Mouse (Mus musculus): ENCODE measurements around the gene Smim4. TPM values are rescaled to one million over a fixed set of nuclear protein-coding genes. Genes with fewer than 3 reads are reported as not detected.

Gene Smim4
- total and polyA plus RNA-seq, 3 experiments = 19.1 to 38.0 (median 26.1) TPM

DNA sequence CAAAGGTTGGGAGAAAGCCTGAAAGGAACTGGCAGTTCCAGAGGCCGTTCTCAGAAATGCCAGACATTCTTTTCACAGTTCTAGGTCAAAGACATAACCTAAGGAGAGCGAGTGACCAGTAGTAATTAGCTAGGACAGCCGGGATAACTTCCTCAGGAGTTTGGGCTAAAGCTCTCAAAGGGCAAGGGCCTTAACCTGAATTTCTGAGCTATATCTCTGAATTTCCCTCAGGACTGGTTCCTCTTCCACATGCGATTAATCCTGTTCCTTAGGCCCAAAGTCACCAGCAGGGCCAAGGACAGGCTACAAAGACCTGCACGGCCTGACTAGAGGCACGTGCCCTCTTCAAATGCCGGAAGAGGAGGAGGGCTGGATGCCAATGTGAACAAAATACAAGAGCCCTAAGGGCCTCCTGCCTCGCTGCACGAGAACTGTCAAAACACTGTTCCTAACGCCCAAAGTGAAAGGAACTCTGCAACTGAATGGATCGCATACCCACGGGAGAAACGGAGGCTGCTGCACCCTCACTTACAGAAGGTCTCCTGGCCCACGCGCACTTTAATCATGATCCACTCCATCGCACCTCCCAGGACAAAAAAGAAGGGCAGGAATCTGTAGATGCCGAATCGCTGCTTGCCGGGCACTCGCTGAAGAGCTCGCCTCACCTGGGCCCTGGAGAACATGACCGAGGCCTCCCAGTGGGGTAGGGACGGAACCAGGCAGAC, 493 bp downstream of the Smim4 start:
- Histone ChIP-seq H3K4me1 (ENCODE audit: control insufficient read depth in 1 of 2, insufficient read depth in 2 of 2) (peaks cover 13 to 24% of the 10 kb centered on the region in 2 experiments), H3K4me2 (ENCODE audit: insufficient read depth, low read depth, poor library complexity, severe bottlenecking) (peak overlapping the region; percentile 66; the same call in 1 of the 2 replicates), H3K27ac (ENCODE audit: insufficient read depth, low read depth) (peak overlapping the region; percentile 33; the same call in 1 of the 2 replicates), H3K79me2 (replicated peaks; ENCODE audit: control insufficient read depth, extremely low read depth, insufficient read depth, poor library complexity, severe bottlenecking) (peaks cover 11% of the 10 kb centered on the region), H3K9me3 (replicated peaks; ENCODE audit: low read length) (no peaks in the 10 kb centered on the region), H3K27me3 (replicated peaks) (peaks cover 30% of the 10 kb centered on the region), H3K4me3 (replicated peaks in 1 of 3; ENCODE audit: low read depth in 2 of 3, low read length in 2 of 3, poor library complexity in 1 of 3) (peak overlapping the region; percentile 73 to 94 (median 75)), H3K36me3 (replicated peaks in 1 of 2; ENCODE audit: control insufficient read depth in 1 of 2, insufficient read depth in 1 of 2, low read length in 1 of 2) (peaks cover 6 to 34% of the 10 kb centered on the region in 2 experiments), H3K9ac (ENCODE audit: insufficient read depth, low read depth) (peak overlapping the region; percentile 61)
- dilution Hi-C loops (cut with MboI; ENCODE audit: extremely low pct_ligation_motif_present, extremely low pct_unique_long_range_greater_than_20kb, low sequenced_read_pairs) = no loop called here
- in situ Hi-C loops (cut with MboI; ENCODE audit: low pct_ligation_motif_present, low pct_unique_long_range_greater_than_20kb, low sequenced_read_pairs) = no loop called here
- DNase-seq (ENCODE audit: extremely low read depth) = peak; percentile 56
- TF ChIP-seq CHD2 (IDR thresholded peaks at IDR 0.05; ENCODE audit: low read length) (no peak), TBP (conservative IDR thresholded peaks at IDR 0.05; ENCODE audit: low read depth, low read length) (no peak), KAT2A (IDR thresholded peaks at IDR 0.05; ENCODE audit: insufficient replicate concordance, low read length) (no peak), USF1 (IDR thresholded peaks at IDR 0.05; ENCODE audit: low read depth, low read length) (peak; percentile 40; the same call in 1 of the 2 replicates), MEF2A (IDR thresholded peaks at IDR 0.05; ENCODE audit: borderline replicate concordance, low read depth, low read length) (0 out of 2 replicates have a peak, but pooled peaks have one; percentile 5), RAD21 (IDR thresholded peaks at IDR 0.05; ENCODE audit: low read depth, low read length) (no peak), USF2 (conservative IDR thresholded peaks at IDR 0.05; ENCODE audit: low read depth, low read length) (no peak), JUN (IDR thresholded peaks at IDR 0.05; ENCODE audit: insufficient read depth, low read depth, low read length) (no peak), NRF1 (IDR thresholded peaks at IDR 0.05; ENCODE audit: low read depth, low read length) (no peak), TCF12 (IDR thresholded peaks at IDR 0.05; ENCODE audit: low read depth, low read length) (no peak), ZMIZ1 (IDR thresholded peaks at IDR 0.05; ENCODE audit: low read depth, low read length) (no peak), POLR2A (IDR thresholded peaks at IDR 0.05; ENCODE audit: low read depth, low read length) (no peak), RCOR1 (conservative IDR thresholded peaks at IDR 0.05; ENCODE audit: low read depth, low read length) (no peak), IRF4 (IDR thresholded peaks at IDR 0.05; ENCODE audit: low read depth, low read length) (no peak), PAX5 (IDR thresholded peaks at IDR 0.05; ENCODE audit: low read length) (no peak), POLR2AphosphoS2 (IDR thresholded peaks at IDR 0.05; ENCODE audit: low read depth, low read length) (no peak), MAZ (IDR thresholded peaks at IDR 0.05; ENCODE audit: low read depth, low read length) (no peak), CTCF (conservative IDR thresholded peaks at IDR 0.05 in 1 of 2, IDR thresholded peaks at IDR 0.05 in 1 of 2; ENCODE audit: low read depth in 2 of 2, low read length in 2 of 2) (no peak), SIN3A (IDR thresholded peaks at IDR 0.05; ENCODE audit: low read length) (peak; percentile 79), BHLHE40 (IDR thresholded peaks at IDR 0.05; ENCODE audit: low read depth, low read length) (peak; percentile 92), MAFK (IDR thresholded peaks at IDR 0.05; ENCODE audit: insufficient replicate concordance, low read length) (no peak), MYC (IDR thresholded peaks at IDR 0.05; ENCODE audit: low read depth, low read length) (peak; percentile 64; the same call in 1 of the 2 replicates), MAX (IDR thresholded peaks at IDR 0.05; ENCODE audit: low read length) (peak; percentile 80), UBTF (IDR thresholded peaks at IDR 0.05; ENCODE audit: low read depth, low read length) (no peak), ELF1 (IDR thresholded peaks at IDR 0.05; ENCODE audit: low read depth, low read length) (peak; percentile 60), SMC3 (IDR thresholded peaks at IDR 0.05; ENCODE audit: low read depth, low read length) (no peak), ZNF384 (IDR thresholded peaks at IDR 0.05; ENCODE audit: low read depth, low read length) (no peak), EP300 (IDR thresholded peaks at IDR 0.05; ENCODE audit: low read length) (no peak), JUND (conservative IDR thresholded peaks at IDR 0.05; ENCODE audit: low read depth, low read length) (no peak), E2F4 (IDR thresholded peaks at IDR 0.05; ENCODE audit: insufficient replicate concordance, low read depth, low read length) (no peak), GABPA (IDR thresholded peaks at IDR 0.05; ENCODE audit: insufficient replicate concordance, low read depth, low read length) (no peak), ETS1 (conservative IDR thresholded peaks at IDR 0.05; ENCODE audit: low read depth, low read length) (no peak), ZC3H11A (IDR thresholded peaks at IDR 0.05; ENCODE audit: low read depth, low read length) (no peak), NELFE (IDR thresholded peaks at IDR 0.05; ENCODE audit: low read depth, low read length) (no peak), HCFC1 (IDR thresholded peaks at IDR 0.05; ENCODE audit: low read depth, low read length) (no peak), MXI1 (IDR thresholded peaks at IDR 0.05; ENCODE audit: low read depth, low read length) (peak; percentile 73; the same call in 1 of the 2 replicates), CHD1 (IDR thresholded peaks at IDR 0.05; ENCODE audit: low read depth, low read length) (no peak), ZKSCAN1 (IDR thresholded peaks at IDR 0.05; ENCODE audit: borderline replicate concordance, low read depth, low read length) (no peak)

Measured in CH12.LX (cell line).